Mouse (Mus musculus): Measurements from ENCODE around the gene Ipmk.

- TF ChIP-seq POLR2A (IDR thresholded peaks at IDR 0.05; ENCODE audit: borderline replicate concordance, extremely low read depth, insufficient read depth, insufficient read length, poor library complexity, severe bottlenecking) (no peak), CTCF (IDR thresholded peaks at IDR 0.05; ENCODE audit: borderline replicate concordance, extremely low read depth, insufficient read depth, insufficient read length) (no peak)
Observed at GRCm38 (mm10) chr10:71343567-71344265, 3.8 kb upstream of the Ipmk start.
